Mouse (Mus musculus): ENCODE data around the gene Tmeff1.

GRCm38 (mm10) chr4:48579475-48580110 is 5.4 kb upstream of the Tmeff1 start:
- TF ChIP-seq CTCF (IDR thresholded peaks at IDR 0.05; ENCODE audit: extremely low read depth, insufficient read depth, low read length) (no peak), POLR2A (IDR thresholded peaks at IDR 0.05; ENCODE audit: extremely low read depth, insufficient read depth, low read length) (no peak)

All from cortical plate, adult 2 months (tissue).